Mouse (Mus musculus): ENCODE data around the gene Rftn1. TPM values are rescaled to one million over a fixed set of nuclear protein-coding genes. Genes with fewer than 3 reads are reported as not detected.

The Rftn1 gene
- total RNA-seq, 2 experiments from 2014 or later = 8.4 to 9.4 TPM

DNA sequence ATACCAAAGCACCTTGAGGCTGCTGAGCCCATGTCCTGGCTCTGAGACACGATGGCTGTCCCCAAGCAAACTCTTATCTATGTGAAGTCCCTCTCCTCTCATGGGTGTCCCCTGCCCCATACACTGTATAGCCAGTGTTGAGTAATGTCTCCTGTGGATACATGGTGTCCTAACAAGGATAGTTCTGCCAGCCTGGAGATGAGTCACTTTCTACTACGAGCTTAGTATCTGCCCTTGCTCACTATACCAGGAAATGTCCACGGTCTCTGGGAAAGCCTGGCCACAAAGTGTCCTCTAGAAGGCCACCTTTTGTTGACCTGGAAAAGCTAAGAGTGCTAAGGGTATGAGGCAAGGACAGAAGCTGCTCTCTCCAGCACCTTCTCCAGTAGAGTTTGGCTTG lies 195.2 kb downstream of the Rftn1 start:
- TF ChIP-seq CTCF (IDR thresholded peaks at IDR 0.05) = no peak
- no peak for DNase-seq (ENCODE audit: extremely low spot score in 1 of 2, low spot score in 2 of 2)
- Histone ChIP-seq H3K4me3 (no peak overlapping the region), H3K27ac (no peak overlapping the region)
- intact Hi-C loops (cut with DNase I) = no loop called here

- no peak overlapping the region for H3K4me3 ChIP-seq
- TF ChIP-seq CTCF (IDR thresholded peaks at IDR 0.05) = no peak
- intact Hi-C loops (cut with DNase I) = no loop called here
These were observed 196.8 kb downstream of the Rftn1 start for GRCm38 (mm10) chr17:49993631-49994030.

GRCm38 (mm10) chr17:49992625-49993603 lies 197.6 kb downstream of the Rftn1 start:
- no peak overlapping the region for H3K4me3 ChIP-seq
- intact Hi-C loops (cut with DNase I) = no loop called here
- no peak overlapping the region for H3K27ac ChIP-seq
- no peak for DNase-seq (ENCODE audit: extremely low spot score in 1 of 2, low spot score in 2 of 2)
- TF ChIP-seq CTCF (IDR thresholded peaks at IDR 0.05) = no peak

More at GRCm38 (mm10) chr17:49993631-49994030, 196.8 kb downstream of the Rftn1 start:
- no peak overlapping the region for H3K27ac ChIP-seq
- DNase-seq (ENCODE audit: extremely low spot score in 1 of 2, low spot score in 2 of 2) = no peak

DNA sequence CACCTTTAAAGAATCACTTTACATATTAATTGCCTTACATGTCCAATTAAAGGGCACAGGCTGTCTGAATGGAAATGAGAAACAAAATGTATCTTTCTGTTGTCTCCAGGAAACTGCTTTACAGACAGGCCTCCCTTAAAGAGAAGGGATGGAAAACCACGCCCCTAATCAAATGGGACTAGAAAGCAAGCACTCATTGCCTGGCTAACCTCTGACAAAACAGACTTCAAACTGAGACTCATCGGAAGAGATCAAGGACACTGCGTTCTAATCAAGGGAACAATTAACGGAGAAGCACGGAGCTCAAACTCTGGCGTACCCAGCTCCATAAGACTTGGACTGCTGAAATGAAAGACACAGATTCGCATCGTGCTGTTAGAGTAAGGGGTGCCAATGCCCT lies 200.9 kb downstream of the Rftn1 start:
- Histone ChIP-seq H3K4me3 (no peak overlapping the region), H3K27ac (no peak overlapping the region)
- no peak for DNase-seq (ENCODE audit: extremely low spot score in 1 of 2, low spot score in 2 of 2)
- intact Hi-C loops (cut with DNase I) = no loop called here
- no peak for TF ChIP-seq CTCF (IDR thresholded peaks at IDR 0.05)

- DNase-seq (ENCODE audit: extremely low spot score in 1 of 2, low spot score in 2 of 2) = no peak
- Histone ChIP-seq H3K27ac (no peak overlapping the region), H3K4me3 (no peak overlapping the region)
- no peak for TF ChIP-seq CTCF (IDR thresholded peaks at IDR 0.05)
- intact Hi-C loops (cut with DNase I) = no loop called here
These were observed 203.4 kb downstream of the Rftn1 start for GRCm38 (mm10) chr17:49987095-49987494.

DNA sequence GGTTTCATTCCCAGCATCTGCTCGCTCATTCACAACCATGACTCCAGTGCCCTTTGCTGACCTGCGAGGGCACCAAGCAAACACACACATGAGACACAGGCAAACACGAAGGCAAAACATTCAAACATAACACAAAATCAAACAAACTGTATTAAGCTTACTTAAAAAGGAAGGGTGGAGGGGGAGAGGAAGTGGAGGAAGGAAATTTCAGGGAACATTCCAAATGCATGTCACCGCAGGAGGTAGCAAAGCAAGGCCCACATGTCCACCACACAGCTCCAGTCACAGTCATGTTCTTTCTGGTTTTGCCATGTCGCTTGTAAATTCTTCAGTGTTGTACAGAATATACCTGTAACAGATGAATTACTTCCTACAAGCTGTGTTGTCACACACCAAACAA lies 207.0 kb downstream of the Rftn1 start:
- intact Hi-C loops (cut with DNase I) = no loop called here
- Histone ChIP-seq H3K27ac (no peak overlapping the region), H3K4me3 (no peak overlapping the region)
- no peak for TF ChIP-seq CTCF (IDR thresholded peaks at IDR 0.05)
- DNase-seq (ENCODE audit: extremely low spot score in 1 of 2, low spot score in 2 of 2) = no peak

GRCm38 (mm10) chr17:49982611-49983390 lies 207.7 kb downstream of the Rftn1 start:
- intact Hi-C loops (cut with DNase I) = no loop called here

GRCm38 (mm10) chr17:49981591-49981990 lies 208.9 kb downstream of the Rftn1 start:
- Histone ChIP-seq H3K4me3 (no peak overlapping the region), H3K27ac (no peak overlapping the region)
- DNase-seq (ENCODE audit: extremely low spot score in 1 of 2, low spot score in 2 of 2) = no peak
- TF ChIP-seq CTCF (IDR thresholded peaks at IDR 0.05) = no peak
- intact Hi-C loops (cut with DNase I) = no loop called here

More at GRCm38 (mm10) chr17:49982611-49983390, 207.7 kb downstream of the Rftn1 start:
- Histone ChIP-seq H3K4me3 (no peak overlapping the region), H3K27ac (no peak overlapping the region)
- no peak for TF ChIP-seq CTCF (IDR thresholded peaks at IDR 0.05)
- no peak for DNase-seq (ENCODE audit: extremely low spot score in 1 of 2, low spot score in 2 of 2)

- Histone ChIP-seq H3K27ac (no peak overlapping the region), H3K4me3 (no peak overlapping the region)
- no peak for TF ChIP-seq CTCF (IDR thresholded peaks at IDR 0.05)
- intact Hi-C loops (cut with DNase I) = no loop called here
- no peak for DNase-seq (ENCODE audit: extremely low spot score in 1 of 2, low spot score in 2 of 2)
These were observed 210.7 kb downstream of the Rftn1 start for GRCm38 (mm10) chr17:49979761-49980285.

- intact Hi-C loops (cut with DNase I) = no loop called here
- DNase-seq (ENCODE audit: extremely low spot score in 1 of 2, low spot score in 2 of 2) = no peak
- H3K27ac ChIP-seq = no peak overlapping the region
- H3K4me3 ChIP-seq = no peak overlapping the region
- no peak for TF ChIP-seq CTCF (IDR thresholded peaks at IDR 0.05)
These were observed 213.1 kb downstream of the Rftn1 start for GRCm38 (mm10) chr17:49977424-49977790.

GRCm38 (mm10) chr17:49976678-49977423 lies 213.6 kb downstream of the Rftn1 start:
- intact Hi-C loops (cut with DNase I) = no loop called here
- no peak for TF ChIP-seq CTCF (IDR thresholded peaks at IDR 0.05)
- H3K4me3 ChIP-seq = no peak overlapping the region
- H3K27ac ChIP-seq = no peak overlapping the region
- no peak for DNase-seq (ENCODE audit: extremely low spot score in 1 of 2, low spot score in 2 of 2)

All from left cerebral cortex, adult 2 months (tissue).